Mouse (Mus musculus) brain, embryonic 18.5 days (tissue): ENCODE results near the gene Foxs1.
A peak's percentile ranks its signal among the peaks of the same experiment; 100 is the strongest.

Experiments used
- DNase-seq: peaks from one replicate; pipeline ENCODE4 v3.0.0-alpha.2; 2012; ENCODE audit warnings: low read depth, low spot score

Foxs1 gene

GRCm38 (mm10) chr2:152928219-152928987 is 4.6 kb downstream of the Foxs1 start:
- DNase-seq, result no peak

GRCm38 (mm10) chr2:152927371-152927770 is 5.6 kb downstream of the Foxs1 start:
- no peak for DNase-seq

GRCm38 (mm10) chr2:152926896-152927295 is 6.1 kb downstream of the Foxs1 start:
- DNase-seq, result no peak

- no peak for DNase-seq
Measured at GRCm38 (mm10) chr2:152925189-152925872, 7.7 kb downstream of the Foxs1 start.

- no peak for DNase-seq
Measured at GRCm38 (mm10) chr2:152924543-152924942, 8.5 kb downstream of the Foxs1 start.

GRCm38 (mm10) chr2:152924128-152924527 is 8.9 kb downstream of the Foxs1 start:
- no peak for DNase-seq

- DNase-seq, result no peak
Measured at GRCm38 (mm10) chr2:152923621-152924020, 9.4 kb downstream of the Foxs1 start.

GRCm38 (mm10) chr2:152922376-152922775 is 10.6 kb downstream of the Foxs1 start:
- DNase-seq, result no peak

- DNase-seq, result no peak
Measured at GRCm38 (mm10) chr2:152917671-152918070, 15.3 kb downstream of the Foxs1 start.

GRCm38 (mm10) chr2:152916111-152916510 is 16.9 kb downstream of the Foxs1 start:
- no peak for DNase-seq

GRCm38 (mm10) chr2:152915453-152915852 is 17.6 kb downstream of the Foxs1 start:
- DNase-seq, result no peak

- peak; percentile 60 for DNase-seq
Measured at GRCm38 (mm10) chr2:152914310-152915120, 18.5 kb downstream of the Foxs1 start.

GRCm38 (mm10) chr2:152913471-152913870 is 19.5 kb downstream of the Foxs1 start:
- DNase-seq, result no peak

GRCm38 (mm10) chr2:152911432-152911831 is 21.6 kb downstream of the Foxs1 start:
- DNase-seq, result no peak

- no peak for DNase-seq
Measured at GRCm38 (mm10) chr2:152911031-152911430, 22.0 kb downstream of the Foxs1 start, which contains the start of gene Mylk2. Gene Mylk2, plus strand, starts transcription at chr2:152911352.

GRCm38 (mm10) chr2:152909848-152910247 is 23.2 kb downstream of the Foxs1 start:
- DNase-seq, result no peak

GRCm38 (mm10) chr2:152907114-152907943 is 25.7 kb downstream of the Foxs1 start:
- no peak for DNase-seq

GRCm38 (mm10) chr2:152906274-152907037 is 26.6 kb downstream of the Foxs1 start:
- no peak for DNase-seq

- DNase-seq, result no peak
Measured at GRCm38 (mm10) chr2:152905036-152905829, 27.8 kb downstream of the Foxs1 start.
